Mouse (Mus musculus) yolk sac, embryonic 10.5 days (tissue): ENCODE results near the gene Anpep.
"Not testable (repeated sequence)": the region's sequence is repeated elsewhere in the genome, so short reads cannot be mapped to it uniquely, and the experiment has no call there.

Source experiments
- DNase-seq: peaks from one replicate; pipeline ENCODE4 v3.0.0-alpha.2; 2017; ENCODE audit warnings: low spot score

Anpep gene

GRCm38 (mm10) chr7:79810611-79811506 lies 50.0 kb downstream of the Anpep start, which contains the start of gene Mesp2:
Gene Mesp2 (plus strand): TSS chr7:79810727.
- DNase-seq: peak; percentile 36

- DNase-seq: no peak
Measured at GRCm38 (mm10) chr7:79808561-79808960, 52.3 kb downstream of the Anpep start.

- no peak for DNase-seq
Measured at GRCm38 (mm10) chr7:79803887-79804286, 57.0 kb downstream of the Anpep start.

GRCm38 (mm10) chr7:79802037-79802436 lies 58.8 kb downstream of the Anpep start:
- no peak for DNase-seq

- DNase-seq: no peak
Measured at GRCm38 (mm10) chr7:79801391-79801790, 59.5 kb downstream of the Anpep start.

GRCm38 (mm10) chr7:79800336-79800735 lies 60.5 kb downstream of the Anpep start:
- no peak for DNase-seq

GRCm38 (mm10) chr7:79799506-79799905 lies 61.4 kb downstream of the Anpep start:
- DNase-seq: no peak

GRCm38 (mm10) chr7:79799048-79799447 lies 61.8 kb downstream of the Anpep start:
- peak; percentile 51 for DNase-seq

- DNase-seq: no peak
Measured at GRCm38 (mm10) chr7:79798606-79799005, 62.3 kb downstream of the Anpep start.

- no peak for DNase-seq
Measured at GRCm38 (mm10) chr7:79793688-79794087, 67.2 kb downstream of the Anpep start, which contains the start of gene Mesp1. Gene Mesp1 (minus strand): TSS chr7:79793788.

GRCm38 (mm10) chr7:79792635-79793421 lies 68.0 kb downstream of the Anpep start:
- no peak for DNase-seq

- not testable (repeated sequence) for DNase-seq
Measured at GRCm38 (mm10) chr7:79789812-79790211, 71.0 kb downstream of the Anpep start.

- no peak for DNase-seq
Measured at GRCm38 (mm10) chr7:79786295-79786694, 74.6 kb downstream of the Anpep start.

GRCm38 (mm10) chr7:79782516-79782855 lies 78.4 kb downstream of the Anpep start:
- DNase-seq: no peak

- DNase-seq: no peak
Measured at GRCm38 (mm10) chr7:79781826-79782515, 78.9 kb downstream of the Anpep start.

GRCm38 (mm10) chr7:79780647-79781626 lies 79.9 kb downstream of the Anpep start:
- peak; percentile 60 for DNase-seq
